Mouse (Mus musculus) limb, embryonic 15.5 days (tissue): ENCODE measurements around the gene Tmem232. TPM values are rescaled to one million over a fixed set of nuclear protein-coding genes. Genes with fewer than 3 reads are reported as not detected.

Source experiments
- ATAC-seq: fragments of 200-750 bp; cut with Nextera tagmentation; 2 replicates; pipeline ENCODE4 v1.8.0; 2017; ENCODE audit warnings: low read depth, moderate TSS enrichment; ENCODE audit not compliant: insufficient number of reproducible peaks, low FRiP score, low TSS enrichment
- H3K27ac ChIP-seq: fragments of 300-500 bp; sonication (generic); 2 replicates; pipeline ENCODE4 v1.5.1; 2015; ENCODE audit warnings: moderate library complexity, mild to moderate bottlenecking, inconsistent platforms
- H3K27me3 ChIP-seq: fragments of 300-500 bp; sonication (generic); 2 replicates; pipeline ENCODE4 v1.6.1; 2015; ENCODE audit warnings: inconsistent platforms
- H3K36me3 ChIP-seq: fragments of 300-500 bp; sonication (generic); 2 replicates; pipeline ENCODE4 v1.6.1; 2015; ENCODE audit warnings: inconsistent platforms
- H3K4me1 ChIP-seq: fragments of 300-500 bp; sonication (generic); 2 replicates; pipeline ENCODE4 v1.6.1; 2015; ENCODE audit warnings: inconsistent platforms
- H3K4me2 ChIP-seq: fragments of 300-500 bp; sonication (generic); 2 replicates; pipeline ENCODE4 v1.6.1; 2015; ENCODE audit warnings: mild to moderate bottlenecking, inconsistent platforms
- H3K4me3 ChIP-seq: fragments of 300-500 bp; sonication (generic); 2 replicates; pipeline ENCODE4 v1.5.1; 2015; ENCODE audit warnings: mild to moderate bottlenecking, inconsistent platforms
- H3K9ac ChIP-seq: fragments of 300-500 bp; sonication (generic); 2 replicates; pipeline ENCODE4 v1.6.1; 2015; ENCODE audit warnings: inconsistent platforms
- H3K9me3 ChIP-seq: fragments of 300-500 bp; sonication (generic); 2 replicates; pipeline ENCODE4 v1.6.1; 2016; ENCODE audit warnings: inconsistent platforms
- WGBS: fragments of 180-500 bp; shearing (Covaris S2); methylation state at CpG from one replicate; pipeline ENCODE4 v1.1.7; 2015; 5-methylcytosine and 5-hydroxymethylcytosine counted together
- polyA plus RNA-seq: library from polyadenylated mRNA; unstranded; fragments of >200 nt; fragmentation: Nextera tagmentation; extraction: Ambion mirVana; gene quantifications from 2 replicates; pipeline ENCODE4 v1.2.1, GENCODE M21; 2015

Tmem232 gene
- polyA plus RNA-seq, result 0.10 and 0.11 TPM in 2 replicates

DNA sequence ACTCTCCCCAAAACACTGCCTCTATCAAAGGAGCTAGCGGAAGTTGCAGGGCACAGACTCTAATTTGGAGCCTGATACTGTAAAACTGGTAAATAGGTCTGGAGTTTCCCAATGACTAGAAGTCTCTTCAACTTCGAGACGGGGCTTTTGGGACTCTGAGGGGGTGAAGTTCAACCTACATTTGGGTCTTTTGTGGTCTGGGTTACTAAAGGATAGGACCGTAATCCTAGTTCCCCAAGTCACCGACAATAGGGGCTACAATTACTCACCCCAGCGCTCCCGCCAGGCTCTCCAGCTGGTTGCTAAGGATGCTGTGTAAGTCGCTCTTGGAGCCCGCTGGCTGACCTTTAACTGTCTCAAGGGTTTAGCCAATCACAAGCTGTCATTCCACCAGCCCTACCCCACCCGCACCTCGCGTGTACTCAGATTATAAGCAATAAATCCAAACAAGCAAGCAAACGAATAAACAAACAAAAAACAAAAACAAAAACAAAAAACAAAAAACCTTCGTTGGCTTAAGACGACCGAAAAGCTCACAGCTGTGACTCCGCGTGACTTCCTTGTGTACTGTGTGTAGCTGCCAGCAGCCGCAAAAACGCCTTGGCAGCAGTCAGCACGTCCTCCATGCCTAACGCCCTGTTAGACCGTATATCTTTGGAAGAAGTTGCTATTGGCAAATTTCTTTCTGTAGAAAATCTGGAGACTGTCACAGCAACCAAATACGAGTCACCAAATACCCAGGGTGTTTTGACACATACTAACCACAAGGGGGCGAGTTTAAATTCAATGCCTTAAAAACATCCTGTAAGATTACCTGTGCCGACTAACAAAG, at the start of gene Tmem232:
Tmem232 (minus strand) TSS at position 342 of the 832 bp plus-strand sequence.
- Histone ChIP-seq H3K4me3 (peak within 1 kb of the TSS; percentile 30), H3K27me3 (no peaks in the 10 kb centered on the region), H3K4me1 (peaks cover 10% of the 10 kb centered on the region; the same call in 1 of the 2 replicates), H3K36me3 (no peaks in the 10 kb centered on the region), H3K9me3 (no peaks in the 10 kb centered on the region), H3K4me2 (peak within 1 kb of the TSS; percentile 48), H3K9ac (no peak within 1 kb of the TSS), H3K27ac (no peak within 1 kb of the TSS)
- no peak for ATAC-seq
- 13% methylated on average over 26 of the region's 26 CpGs for WGBS

DNA sequence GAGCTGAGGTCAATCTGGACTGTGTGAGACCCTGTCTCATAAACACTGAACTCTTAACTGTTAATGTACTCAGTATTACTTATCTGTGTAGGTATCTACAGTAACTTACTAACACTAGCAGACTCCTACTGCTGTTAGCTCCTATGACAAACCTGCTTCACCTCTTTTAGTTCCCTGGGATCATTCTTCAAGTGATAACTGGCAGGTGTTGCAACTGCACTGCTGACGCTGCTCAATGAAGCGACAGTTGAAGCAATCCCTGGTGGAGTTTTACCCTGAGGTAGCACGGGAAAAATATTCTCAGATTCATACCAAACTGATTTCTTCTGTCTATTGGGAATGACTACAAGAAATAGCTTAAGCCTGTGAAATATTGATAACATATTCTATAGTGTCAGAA, 46.3 kb upstream of the Tmem232 start:
- Histone ChIP-seq H3K9ac (no peak overlapping the region), H3K9me3 (no peaks in the 10 kb centered on the region), H3K4me1 (no peaks in the 10 kb centered on the region), H3K27ac (no peak overlapping the region), H3K27me3 (no peaks in the 10 kb centered on the region), H3K4me2 (no peak overlapping the region), H3K36me3 (peaks cover 4% of the 10 kb centered on the region), H3K4me3 (no peak overlapping the region)
- 79% methylated on average over 3 of the region's 3 CpGs for WGBS
- no peak for ATAC-seq

DNA sequence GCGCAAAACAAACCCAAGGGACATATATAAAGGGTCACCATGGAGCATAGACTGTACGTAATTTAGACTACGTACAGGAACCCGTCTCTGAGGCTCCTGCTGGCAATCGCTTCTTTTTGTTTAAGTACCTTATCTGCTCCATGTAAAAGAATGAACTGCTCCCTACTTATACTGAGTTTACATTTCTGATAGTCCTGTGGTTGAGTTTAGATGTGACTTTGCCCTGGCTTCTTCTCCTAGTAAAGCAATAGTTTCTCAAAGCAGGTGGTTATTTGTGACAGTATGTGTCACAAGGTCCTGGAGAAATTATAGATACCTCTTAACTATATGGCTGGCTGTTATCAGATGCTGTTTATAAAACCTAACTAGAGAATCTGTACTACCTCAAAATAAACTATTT, 40.9 kb upstream of the Tmem232 start:
- Histone ChIP-seq H3K4me3 (no peak overlapping the region), H3K4me1 (no peaks in the 10 kb centered on the region), H3K4me2 (no peak overlapping the region), H3K9me3 (no peaks in the 10 kb centered on the region), H3K27ac (no peak overlapping the region), H3K27me3 (no peaks in the 10 kb centered on the region), H3K9ac (no peak overlapping the region), H3K36me3 (peaks cover 24% of the 10 kb centered on the region)
- 86% methylated on average over 5 of the region's 5 CpGs for WGBS
- no peak for ATAC-seq

DNA sequence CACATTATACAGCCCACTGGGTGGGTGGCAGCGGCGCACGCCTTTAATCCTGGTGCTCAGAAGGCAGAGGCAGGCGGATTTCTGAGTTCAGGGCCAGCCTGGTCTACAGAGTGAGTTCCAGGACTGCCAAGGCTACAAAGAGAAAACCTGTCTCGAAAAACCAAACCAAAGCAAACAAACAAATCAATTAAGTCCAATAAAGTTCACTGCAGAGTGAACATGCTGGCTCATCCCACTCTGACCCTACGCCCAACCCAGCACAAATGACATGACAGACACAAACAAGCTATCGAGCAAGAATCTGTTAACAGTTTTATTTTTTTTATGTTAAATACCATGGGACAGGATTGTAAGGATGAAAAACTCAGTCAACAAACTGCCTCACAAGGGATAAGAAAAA, 39.2 kb upstream of the Tmem232 start:
- 95% methylated on average over 7 of the region's 7 CpGs for WGBS
- Histone ChIP-seq H3K9ac (no peak overlapping the region), H3K27me3 (no peaks in the 10 kb centered on the region), H3K4me2 (no peak overlapping the region), H3K9me3 (no peaks in the 10 kb centered on the region), H3K27ac (no peak overlapping the region), H3K36me3 (peaks cover 24% of the 10 kb centered on the region), H3K4me1 (no peaks in the 10 kb centered on the region), H3K4me3 (no peak overlapping the region)
- no peak for ATAC-seq

DNA sequence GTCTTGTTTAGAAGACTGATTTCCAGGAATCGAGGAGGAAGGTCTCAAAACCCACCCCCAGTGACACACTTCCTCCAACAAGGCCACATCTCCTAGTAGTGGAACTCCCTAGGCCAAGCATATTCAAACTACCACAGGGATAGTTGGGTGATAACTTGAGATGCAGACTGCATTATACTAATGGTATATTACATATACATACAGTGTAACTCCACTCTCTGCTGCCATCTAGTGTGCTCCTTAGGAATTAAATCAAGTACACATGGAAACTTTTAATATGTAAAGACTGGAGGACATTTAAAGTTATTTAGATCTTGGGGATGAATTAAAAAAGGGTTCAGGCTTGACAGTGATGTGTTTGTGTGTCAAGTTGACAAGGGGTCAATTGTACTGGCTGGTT, 34.8 kb upstream of the Tmem232 start:
- Histone ChIP-seq H3K36me3 (peaks cover 10% of the 10 kb centered on the region), H3K9me3 (no peaks in the 10 kb centered on the region), H3K4me1 (no peaks in the 10 kb centered on the region), H3K9ac (no peak overlapping the region), H3K27me3 (no peaks in the 10 kb centered on the region), H3K4me3 (no peak overlapping the region), H3K27ac (no peak overlapping the region), H3K4me2 (no peak overlapping the region)
- 29% methylated on average over 1 of the region's 1 CpGs for WGBS
- ATAC-seq, result no peak

DNA sequence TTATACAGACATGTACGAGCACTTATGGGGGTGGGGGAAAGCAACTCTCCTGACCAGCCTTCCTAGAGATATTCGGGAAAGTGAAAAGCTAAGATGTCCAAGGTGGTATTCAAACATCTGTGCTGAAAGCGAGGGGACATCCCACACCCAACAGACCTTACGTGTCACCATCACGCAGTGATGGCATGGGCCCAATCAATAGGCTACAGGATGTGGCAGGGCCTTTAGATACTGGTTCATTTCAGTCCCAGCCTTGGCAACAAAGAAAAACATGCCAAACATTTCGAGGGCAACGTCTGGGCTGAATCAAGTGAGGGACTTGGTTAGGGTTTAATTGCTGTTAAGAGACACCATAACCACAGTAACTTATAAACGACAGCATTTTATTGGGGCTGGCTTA, 34.3 kb upstream of the Tmem232 start:
- no peaks in the 10 kb centered on the region for H3K4me1 ChIP-seq
- no peaks in the 10 kb centered on the region for H3K27me3 ChIP-seq
- H3K4me2 ChIP-seq, result no peak overlapping the region
- H3K4me3 ChIP-seq, result no peak overlapping the region
- H3K9me3 ChIP-seq, result no peaks in the 10 kb centered on the region
- H3K36me3 ChIP-seq, result peaks cover 7% of the 10 kb centered on the region
- H3K27ac ChIP-seq, result no peak overlapping the region
- no peak overlapping the region for H3K9ac ChIP-seq
- 63% methylated on average over 8 of the region's 8 CpGs for WGBS
- ATAC-seq, result no peak

DNA sequence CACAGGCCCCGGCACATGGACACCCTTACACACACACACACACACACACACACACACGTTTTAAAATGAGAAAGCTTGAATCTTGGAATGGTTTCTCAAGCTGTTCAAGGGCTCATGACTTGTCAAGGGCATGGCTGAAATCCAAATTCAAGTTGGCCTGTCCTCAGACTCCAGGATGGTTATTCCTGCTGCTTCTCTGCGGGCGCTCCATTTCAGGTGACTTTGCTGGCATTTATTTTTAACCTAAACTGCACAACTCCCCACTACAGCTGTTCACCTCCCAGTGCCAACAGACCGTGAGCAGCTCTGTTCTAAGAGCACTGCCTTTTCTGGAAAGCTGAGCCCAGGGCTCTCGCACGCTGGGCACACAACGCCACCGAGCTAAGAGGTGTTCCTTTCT, 31.3 kb upstream of the Tmem232 start:
- Histone ChIP-seq H3K9ac (no peak overlapping the region), H3K4me1 (no peaks in the 10 kb centered on the region), H3K36me3 (no peaks in the 10 kb centered on the region), H3K4me3 (no peak overlapping the region), H3K4me2 (no peak overlapping the region), H3K9me3 (no peaks in the 10 kb centered on the region), H3K27ac (no peak overlapping the region), H3K27me3 (no peaks in the 10 kb centered on the region)
- WGBS, result 75% methylated on average over 9 of the region's 9 CpGs
- no peak for ATAC-seq

DNA sequence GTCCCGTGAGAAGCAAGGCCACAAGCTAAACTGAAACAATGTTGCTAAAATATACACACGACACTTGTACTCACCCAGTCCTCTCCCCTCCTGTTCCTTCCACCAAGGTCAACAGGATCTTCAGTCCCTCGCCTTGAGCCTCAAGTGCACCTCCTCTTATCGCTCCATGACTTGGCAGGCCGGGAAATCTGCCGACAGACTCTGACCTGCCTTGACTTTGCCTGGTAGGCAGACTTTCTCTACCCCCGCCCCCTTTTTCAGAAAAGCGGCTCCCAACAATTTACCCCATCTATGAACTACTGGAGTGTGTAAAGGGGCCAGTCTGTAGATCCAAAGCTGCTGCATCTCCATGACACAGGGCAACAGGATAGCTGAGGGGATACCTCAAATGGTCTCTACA, 30.9 kb upstream of the Tmem232 start:
- Histone ChIP-seq H3K4me2 (no peak overlapping the region), H3K9me3 (no peaks in the 10 kb centered on the region), H3K27ac (no peak overlapping the region), H3K4me1 (no peaks in the 10 kb centered on the region), H3K9ac (no peak overlapping the region), H3K36me3 (no peaks in the 10 kb centered on the region), H3K4me3 (no peak overlapping the region), H3K27me3 (no peaks in the 10 kb centered on the region)
- ATAC-seq, result no peak
- WGBS, result 88% methylated on average over 8 of the region's 8 CpGs

DNA sequence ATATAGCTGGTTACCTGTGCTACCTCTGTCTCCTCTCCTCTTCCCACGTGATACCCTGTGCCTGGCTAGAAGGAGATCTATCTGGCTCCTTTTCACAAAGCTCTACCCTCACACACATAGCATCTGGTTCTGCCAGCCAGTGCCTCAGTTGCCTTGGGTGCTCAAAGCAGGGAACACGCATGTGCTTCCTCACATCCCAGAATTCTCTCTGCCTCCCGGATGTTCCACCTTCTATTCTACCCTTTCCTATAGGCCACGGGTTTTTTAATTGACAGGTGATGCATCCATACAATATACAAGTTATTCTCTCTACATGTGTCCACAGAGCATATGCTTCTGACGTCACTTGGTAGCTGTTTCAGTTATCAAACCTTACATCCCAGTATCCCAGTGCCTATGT, 23.6 kb upstream of the Tmem232 start:
- no peak for ATAC-seq
- H3K9me3 ChIP-seq, result no peaks in the 10 kb centered on the region
- no peak overlapping the region for H3K9ac ChIP-seq
- H3K27me3 ChIP-seq, result no peaks in the 10 kb centered on the region
- no peak overlapping the region for H3K4me2 ChIP-seq
- peaks cover 5% of the 10 kb centered on the region for H3K4me1 ChIP-seq
- no peak overlapping the region for H3K27ac ChIP-seq
- no peaks in the 10 kb centered on the region for H3K36me3 ChIP-seq
- 60% methylated on average over 5 of the region's 5 CpGs for WGBS
- H3K4me3 ChIP-seq, result no peak overlapping the region

DNA sequence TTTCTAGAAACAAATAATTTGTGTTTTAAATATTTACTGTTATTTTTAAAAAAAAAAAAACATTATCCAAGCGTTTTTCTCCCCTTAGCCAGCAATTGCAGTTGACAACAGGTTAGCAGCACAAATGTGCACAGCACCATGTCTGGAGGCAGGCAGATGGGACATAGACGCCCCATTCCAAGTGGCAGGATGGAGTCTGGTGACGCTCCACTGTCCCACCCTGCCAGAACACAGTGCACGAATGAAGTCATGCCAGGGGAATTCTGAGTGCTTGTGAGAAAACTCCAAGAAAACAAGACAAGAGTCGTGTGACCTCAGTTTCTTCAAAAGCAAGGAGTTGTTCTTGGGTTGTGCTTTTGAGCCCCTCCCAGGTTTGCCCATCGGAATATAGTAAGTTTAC, 22.8 kb upstream of the Tmem232 start:
- H3K4me2 ChIP-seq, result no peak overlapping the region
- 52% methylated on average over 6 of the region's 6 CpGs for WGBS
- H3K27me3 ChIP-seq, result no peaks in the 10 kb centered on the region
- ATAC-seq, result no peak
- H3K27ac ChIP-seq, result no peak overlapping the region
- H3K4me3 ChIP-seq, result no peak overlapping the region
- no peaks in the 10 kb centered on the region for H3K36me3 ChIP-seq
- H3K9ac ChIP-seq, result no peak overlapping the region
- no peaks in the 10 kb centered on the region for H3K9me3 ChIP-seq
- H3K4me1 ChIP-seq, result peaks cover 5% of the 10 kb centered on the region

DNA sequence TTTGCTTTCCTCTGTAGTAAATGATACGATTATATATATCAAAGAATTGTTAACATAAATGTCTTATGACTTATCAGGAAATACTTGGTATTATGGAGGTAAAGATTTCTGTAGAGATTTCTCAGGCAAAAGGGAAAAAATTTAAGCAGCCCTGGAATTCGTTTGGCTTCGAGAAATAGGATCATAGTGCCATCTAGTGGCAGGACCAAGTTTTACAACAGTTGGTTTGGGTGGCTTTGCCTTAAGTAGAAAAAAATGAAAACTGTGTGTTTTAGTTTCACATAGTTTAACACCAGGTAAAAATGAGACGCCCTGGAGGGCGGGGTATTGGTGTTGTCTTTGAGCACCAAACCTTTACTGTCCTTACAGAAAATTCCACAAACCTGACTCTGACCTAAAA, 22.2 kb upstream of the Tmem232 start:
- no peak overlapping the region for H3K4me2 ChIP-seq
- H3K4me1 ChIP-seq, result peaks cover 5% of the 10 kb centered on the region
- H3K9ac ChIP-seq, result no peak overlapping the region
- no peaks in the 10 kb centered on the region for H3K9me3 ChIP-seq
- no peaks in the 10 kb centered on the region for H3K27me3 ChIP-seq
- WGBS, result 3% methylated on average over 5 of the region's 5 CpGs
- no peaks in the 10 kb centered on the region for H3K36me3 ChIP-seq
- no peak for ATAC-seq
- no peak overlapping the region for H3K4me3 ChIP-seq
- no peak overlapping the region for H3K27ac ChIP-seq

DNA sequence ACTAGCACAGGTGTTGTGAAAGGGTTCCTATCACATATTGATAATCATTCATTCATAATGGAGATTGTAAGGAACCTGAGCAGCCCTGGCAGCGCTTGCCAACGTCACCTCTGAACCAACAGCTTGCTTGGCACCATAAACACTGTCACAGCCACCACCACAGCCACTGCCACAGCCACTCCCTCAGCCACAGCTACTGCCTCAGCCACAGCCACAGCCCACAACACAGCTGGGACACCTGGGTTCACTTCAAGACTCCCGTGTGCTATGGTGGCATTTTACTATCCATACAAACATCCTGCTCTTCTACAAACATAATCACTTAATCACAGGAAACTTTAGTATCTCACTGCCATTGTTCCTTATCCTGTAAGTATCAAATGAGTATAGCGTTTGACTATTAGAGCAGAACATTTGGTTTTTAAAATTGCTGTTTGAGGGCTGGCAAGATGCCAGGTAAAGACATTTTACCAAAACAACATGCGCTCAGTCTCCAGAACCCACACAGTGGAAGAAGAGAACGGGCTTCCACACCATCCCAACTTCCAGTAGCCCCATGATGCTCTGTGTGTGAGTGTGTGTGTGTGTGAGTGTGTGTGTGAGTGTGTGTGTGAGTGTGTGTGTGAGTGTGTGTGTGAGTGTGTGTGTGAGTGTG, 20.9 kb upstream of the Tmem232 start:
- no peak for ATAC-seq
- 40% methylated on average over 6 of the region's 6 CpGs for WGBS
- H3K36me3 ChIP-seq, result no peaks in the 10 kb centered on the region
- H3K27me3 ChIP-seq, result no peaks in the 10 kb centered on the region
- H3K9me3 ChIP-seq, result no peaks in the 10 kb centered on the region
- no peak overlapping the region for H3K4me2 ChIP-seq
- no peak overlapping the region for H3K27ac ChIP-seq
- no peak overlapping the region for H3K4me3 ChIP-seq
- H3K9ac ChIP-seq, result no peak overlapping the region
- H3K4me1 ChIP-seq, result peaks cover 5% of the 10 kb centered on the region
